Mouse (Mus musculus) erythroblast, embryonic 14.5 days (primary cell): ENCODE results near the gene Pink1.

ENCODE experiments used
- GATA1 ChIP-seq: IDR thresholded peaks from 2 replicates; pipeline ENCODE4 v1.6.1; 2012; ENCODE audit warnings: low read length, inconsistent platforms, mixed read lengths
- TAL1 ChIP-seq: IDR thresholded peaks from 3 replicates; pipeline ENCODE4 v1.6.1; 2012; ENCODE audit warnings: low read length, inconsistent platforms, mixed read lengths

GRCm38 (mm10) chr4:138325466-138326076 is 536 bp downstream of the Pink1 start:
- TF ChIP-seq GATA1 = no peak
- TF ChIP-seq TAL1 = no peak
